Mouse (Mus musculus): ENCODE data around the gene Naa80. TPM values are rescaled to one million over a fixed set of nuclear protein-coding genes. Genes with fewer than 3 reads are reported as not detected.

The Naa80 gene
- polyA plus RNA-seq, 2 experiments = 17.2 to 38.7 TPM

GRCm38 (mm10) chr9:107608741-107609432 lies 30.2 kb downstream of the Naa80 start, which contains the start of gene Sema3b:
Gene Sema3b (minus strand): TSS chr9:107609229.
- TF ChIP-seq POLR2A (IDR thresholded peaks at IDR 0.05; ENCODE audit: borderline replicate concordance, extremely low read depth, insufficient read depth, insufficient read length) = no peak
- Histone ChIP-seq H3K27me3 (ENCODE audit: control insufficient read depth, insufficient read depth, low read length) (no peaks in the 10 kb centered on the region), H3K4me2 (replicated peaks; ENCODE audit: low read depth, low read length, severe bottlenecking) (peak within 1 kb of the TSS; percentile 46; the same call in 1 of the 2 replicates), H3K9ac (ENCODE audit: low read depth, low read length, severe bottlenecking) (no peak within 1 kb of the TSS), H3K4me1 (ENCODE audit: control insufficient read depth, insufficient read depth, low read length) (peaks cover 80% of the 10 kb centered on the region), H3K27ac (replicated peaks; ENCODE audit: low read depth, low read length) (peak within 1 kb of the TSS; percentile 28), H3K9me3 (ENCODE audit: control insufficient read depth, low read length) (no peaks in the 10 kb centered on the region), H3K4me3 (replicated peaks; ENCODE audit: low read length) (no peak within 1 kb of the TSS), H3K36me3 (ENCODE audit: control insufficient read depth, insufficient read depth, low read length) (peaks cover 4% of the 10 kb centered on the region)
- WGBS = 34% methylated on average over 11 of the region's 12 CpGs
- ATAC-seq (ENCODE audit: low FRiP score, low read depth) (no peak), DNase-seq (ENCODE audit: low spot score) (no peak)

DNA sequence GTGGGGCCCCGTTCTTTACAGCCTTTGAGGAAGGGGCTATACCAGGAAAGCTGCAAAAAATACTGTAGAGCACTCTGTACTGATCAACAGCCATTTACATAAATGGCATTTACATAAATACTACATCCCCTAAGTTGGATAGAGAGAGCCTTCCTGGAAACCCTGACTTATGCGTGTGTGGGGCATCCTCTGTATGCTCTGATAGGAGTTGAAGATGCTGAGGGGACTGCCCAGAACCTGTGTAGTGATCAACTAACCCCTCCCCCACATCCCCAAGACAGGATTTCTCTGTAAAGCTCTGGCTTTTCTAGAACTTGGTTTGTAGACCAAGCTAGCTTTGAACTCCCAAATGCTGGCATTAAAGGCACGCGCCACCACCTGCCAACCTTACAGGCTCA lies 30.7 kb downstream of the Naa80 start:
- Histone ChIP-seq H3K9ac (ENCODE audit: low read depth, low read length, severe bottlenecking) (no peak overlapping the region), H3K4me3 (replicated peaks; ENCODE audit: low read length) (no peak overlapping the region), H3K36me3 (ENCODE audit: control insufficient read depth, insufficient read depth, low read length) (peaks cover 10% of the 10 kb centered on the region), H3K4me1 (ENCODE audit: control insufficient read depth, insufficient read depth, low read length) (peaks cover 75% of the 10 kb centered on the region), H3K27ac (replicated peaks; ENCODE audit: low read depth, low read length) (0 out of 2 replicates have a peak overlapping the region, but pooled peaks have one; percentile 27), H3K27me3 (ENCODE audit: control insufficient read depth, insufficient read depth, low read length) (no peaks in the 10 kb centered on the region), H3K9me3 (ENCODE audit: control insufficient read depth, low read length) (no peaks in the 10 kb centered on the region), H3K4me2 (replicated peaks; ENCODE audit: low read depth, low read length, severe bottlenecking) (no peak overlapping the region)
- no peak for DNase-seq (ENCODE audit: low spot score)
- no peak for ATAC-seq (ENCODE audit: low FRiP score, low read depth)
- TF ChIP-seq POLR2A (IDR thresholded peaks at IDR 0.05; ENCODE audit: borderline replicate concordance, extremely low read depth, insufficient read depth, insufficient read length) = no peak
- WGBS = 65% methylated on average over 4 of the region's 4 CpGs

- WGBS = 63% methylated on average over 6 of the region's 6 CpGs
- peak overlapping the region; percentile 92 for H3K27ac ChIP-seq (replicated peaks; ENCODE audit: low read depth, low read length)
- H3K9ac ChIP-seq (ENCODE audit: low read depth, low read length, severe bottlenecking) = peak overlapping the region; percentile 59; the same call in 1 of the 2 replicates
- ATAC-seq (ENCODE audit: low FRiP score, low read depth) (no peak), DNase-seq (ENCODE audit: low spot score) (no peak)
- peak overlapping the region; percentile 85; the same call in 1 of the 2 replicates for H3K4me2 ChIP-seq (replicated peaks; ENCODE audit: low read depth, low read length, severe bottlenecking)
- peaks cover 32% of the 10 kb centered on the region for H3K36me3 ChIP-seq (ENCODE audit: control insufficient read depth, insufficient read depth, low read length)
- H3K9me3 ChIP-seq (ENCODE audit: control insufficient read depth, low read length) = no peaks in the 10 kb centered on the region
- no peaks in the 10 kb centered on the region for H3K27me3 ChIP-seq (ENCODE audit: control insufficient read depth, insufficient read depth, low read length)
- peaks cover 54% of the 10 kb centered on the region for H3K4me1 ChIP-seq (ENCODE audit: control insufficient read depth, insufficient read depth, low read length)
- peak overlapping the region; percentile 38; the same call in 1 of the 2 replicates for H3K4me3 ChIP-seq (replicated peaks; ENCODE audit: low read length)
- TF ChIP-seq POLR2A (IDR thresholded peaks at IDR 0.05; ENCODE audit: borderline replicate concordance, extremely low read depth, insufficient read depth, insufficient read length) = no peak
These were observed 32.9 kb downstream of the Naa80 start for GRCm38 (mm10) chr9:107611456-107612190.

- peak overlapping the region; percentile 59 for H3K9ac ChIP-seq (ENCODE audit: low read depth, low read length, severe bottlenecking)
- H3K27ac ChIP-seq (replicated peaks; ENCODE audit: low read depth, low read length) = peak overlapping the region; percentile 92
- no peak for TF ChIP-seq POLR2A (IDR thresholded peaks at IDR 0.05; ENCODE audit: borderline replicate concordance, extremely low read depth, insufficient read depth, insufficient read length)
- no peaks in the 10 kb centered on the region for H3K27me3 ChIP-seq (ENCODE audit: control insufficient read depth, insufficient read depth, low read length)
- H3K4me1 ChIP-seq (ENCODE audit: control insufficient read depth, insufficient read depth, low read length) = peaks cover 47% of the 10 kb centered on the region
- H3K4me3 ChIP-seq (replicated peaks; ENCODE audit: low read length) = peak overlapping the region; percentile 38
- DNase-seq (ENCODE audit: low spot score) (peak; percentile 95), ATAC-seq (ENCODE audit: low FRiP score, low read depth) (peak; percentile 93)
- H3K4me2 ChIP-seq (replicated peaks; ENCODE audit: low read depth, low read length, severe bottlenecking) = peak overlapping the region; percentile 85
- 6% methylated on average over 43 of the region's 48 CpGs for WGBS
- peaks cover 39% of the 10 kb centered on the region for H3K36me3 ChIP-seq (ENCODE audit: control insufficient read depth, insufficient read depth, low read length)
- H3K9me3 ChIP-seq (ENCODE audit: control insufficient read depth, low read length) = no peaks in the 10 kb centered on the region
These were observed 33.7 kb downstream of the Naa80 start for GRCm38 (mm10) chr9:107612191-107612944.
